Mouse (Mus musculus) olfactory bulb, adult 2 months (tissue): ENCODE data around the gene Trmt44.

Experiments
- CTCF ChIP-seq: fragments of 200-500 bp; IDR thresholded peaks from 2 replicates; pipeline ENCODE4 v1.5.1; 2012; ENCODE audit warnings: low read depth, mild to moderate bottlenecking, low read length, moderate library complexity; ENCODE audit not compliant: insufficient read depth
- POLR2A ChIP-seq: fragments of 200-500 bp; IDR thresholded peaks from 2 replicates; pipeline ENCODE4 v1.6.1; 2012; ENCODE audit warnings: mild to moderate bottlenecking, low read depth, low read length, moderate library complexity; ENCODE audit not compliant: insufficient read depth

DNA sequence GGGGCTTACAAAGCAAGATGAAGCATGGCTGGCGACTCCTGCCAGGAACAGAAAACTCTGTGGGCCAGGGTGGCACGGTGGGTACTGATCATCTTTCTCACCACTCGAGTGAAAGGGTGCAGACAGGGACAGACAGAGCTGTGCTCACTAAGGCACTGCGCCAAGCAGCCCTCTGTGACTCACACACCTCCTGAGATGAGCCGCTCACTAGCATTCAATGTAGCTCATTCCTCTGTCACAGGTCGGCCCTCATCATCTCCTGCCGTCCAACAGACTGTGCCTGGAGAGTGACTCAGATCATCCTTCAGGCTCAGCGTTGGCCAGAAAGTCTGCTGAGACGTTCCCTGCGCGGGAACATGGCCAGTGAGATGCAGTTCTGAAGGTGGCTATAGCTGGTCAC, 58.1 kb downstream of the Trmt44 start:
- no peak for TF ChIP-seq CTCF
- no peak for TF ChIP-seq POLR2A
